Mouse (Mus musculus) frontal cortex, postnatal 10 days (tissue): ENCODE data around the gene Gse1.

Source experiments
- DNase-seq, 2 experiments: peaks; one replicate each; pipeline ENCODE4 v3.0.0; 2022; ENCODE audit warnings: low spot score in 2 of 2, mixed read lengths in 1 of 2

Gene Gse1

DNA sequence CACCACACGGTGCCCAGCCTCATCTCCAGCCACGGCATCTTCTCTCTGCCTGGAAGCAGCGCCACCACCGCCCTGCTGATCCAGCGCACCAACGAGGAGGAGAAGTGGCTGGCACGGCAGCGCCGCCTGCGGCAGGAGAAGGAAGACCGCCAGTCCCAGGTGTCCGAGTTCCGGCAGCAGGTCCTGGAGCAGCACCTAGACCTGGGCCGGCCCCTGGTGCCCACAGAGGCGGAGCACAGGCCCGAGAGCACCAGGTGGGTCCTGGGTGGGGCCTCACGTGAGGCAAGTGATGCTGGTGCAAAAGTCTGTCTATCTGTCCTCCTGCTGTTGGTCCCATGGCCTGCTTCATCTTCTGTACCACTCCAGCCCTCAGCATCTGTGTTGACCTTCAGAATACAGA is 340.9 kb downstream of the Gse1 start:
- DNase-seq = no peak

GRCm38 (mm10) chr8:120569939-120570715 is 341.9 kb downstream of the Gse1 start:
- DNase-seq = peak in 1 of 2 experiments; percentile 75

DNA sequence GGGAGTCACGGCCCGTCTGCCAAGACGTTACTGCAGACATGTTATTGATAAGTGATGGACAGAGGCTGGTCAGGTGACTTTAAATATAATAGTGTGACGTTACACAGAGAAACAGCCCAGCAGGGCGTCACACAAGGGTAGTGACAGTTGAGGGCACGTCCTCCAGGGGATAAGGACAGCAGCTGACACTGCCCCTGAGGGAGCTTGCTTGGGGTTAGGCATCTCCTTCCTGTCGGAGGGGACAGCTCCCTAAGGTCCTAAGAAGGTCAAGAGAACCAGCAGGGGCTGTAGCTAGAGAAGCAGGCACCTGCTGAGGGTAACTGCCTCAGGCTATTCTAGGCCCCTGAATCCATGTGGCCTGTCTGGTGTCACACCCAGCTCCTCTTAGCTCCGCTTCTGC is 343.3 kb downstream of the Gse1 start:
- DNase-seq = no peak

GRCm38 (mm10) chr8:120572534-120572933 is 344.3 kb downstream of the Gse1 start:
- no peak for DNase-seq

GRCm38 (mm10) chr8:120573866-120574265 is 345.6 kb downstream of the Gse1 start:
- DNase-seq = no peak

GRCm38 (mm10) chr8:120574941-120575340 is 346.7 kb downstream of the Gse1 start:
- DNase-seq = no peak

GRCm38 (mm10) chr8:120575801-120576200 is 347.5 kb downstream of the Gse1 start:
- no peak for DNase-seq

DNA sequence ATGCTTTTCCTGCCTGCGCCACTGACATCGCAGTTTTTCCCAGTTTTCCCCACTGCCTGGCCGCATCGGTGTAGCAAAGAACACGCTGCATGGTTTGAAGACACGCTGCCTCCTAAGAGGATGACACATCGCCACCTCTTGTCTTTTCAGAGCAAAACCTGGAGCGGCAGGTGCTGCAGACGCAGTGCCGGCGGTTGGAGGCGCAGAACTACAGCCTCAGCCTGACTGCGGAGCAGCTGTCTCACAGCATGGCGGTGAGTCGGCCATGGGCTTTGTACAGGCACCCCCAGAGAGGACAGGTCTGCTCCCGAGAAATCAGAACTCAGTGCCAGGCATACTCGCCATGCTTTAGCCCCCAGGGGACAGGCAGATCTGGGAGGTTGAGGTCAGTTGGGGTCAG is 349.6 kb downstream of the Gse1 start:
- no peak for DNase-seq

- DNase-seq = no peak
These were observed 352.2 kb downstream of the Gse1 start for GRCm38 (mm10) chr8:120580336-120581000.

DNA sequence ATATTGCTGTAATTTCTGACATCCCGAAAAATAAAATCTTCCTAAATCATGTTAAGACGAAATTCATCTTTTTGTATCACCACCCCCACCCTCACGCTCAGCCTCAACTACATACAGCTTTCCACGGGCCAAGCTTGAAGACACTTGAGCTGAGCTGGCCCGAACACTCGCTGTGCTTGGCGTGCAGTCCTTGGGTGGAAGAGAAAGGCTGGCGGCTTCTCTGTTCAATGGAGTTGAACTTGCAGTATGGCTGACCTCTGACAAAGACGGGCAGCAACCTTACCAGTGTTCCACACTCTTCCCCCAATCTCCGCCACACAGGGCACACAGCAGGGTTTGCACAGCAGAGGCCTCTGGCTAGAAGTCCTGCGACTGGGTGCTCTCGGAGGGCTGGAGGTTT is 353.1 kb downstream of the Gse1 start:
- DNase-seq = no peak

DNA sequence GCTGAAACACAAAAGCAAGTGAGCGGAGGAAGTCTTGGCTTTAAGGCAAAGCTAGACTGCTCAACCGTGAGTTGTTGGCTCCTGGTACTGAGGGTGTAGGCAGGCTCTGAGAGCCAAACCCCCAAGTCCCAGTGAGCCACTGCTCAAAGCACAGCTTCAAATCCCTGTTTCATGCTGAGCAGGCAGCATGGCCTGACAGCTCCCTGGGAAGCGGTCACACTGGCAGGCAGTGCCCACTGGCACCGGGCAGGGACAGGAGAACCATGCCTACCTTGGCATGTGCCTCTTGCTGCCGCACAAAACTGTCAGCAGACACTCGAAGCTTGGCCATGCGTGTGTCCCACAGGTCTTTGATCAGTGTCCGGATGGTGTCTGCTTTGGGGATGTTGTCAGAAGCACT is 353.6 kb downstream of the Gse1 start:
- DNase-seq = no peak

DNA sequence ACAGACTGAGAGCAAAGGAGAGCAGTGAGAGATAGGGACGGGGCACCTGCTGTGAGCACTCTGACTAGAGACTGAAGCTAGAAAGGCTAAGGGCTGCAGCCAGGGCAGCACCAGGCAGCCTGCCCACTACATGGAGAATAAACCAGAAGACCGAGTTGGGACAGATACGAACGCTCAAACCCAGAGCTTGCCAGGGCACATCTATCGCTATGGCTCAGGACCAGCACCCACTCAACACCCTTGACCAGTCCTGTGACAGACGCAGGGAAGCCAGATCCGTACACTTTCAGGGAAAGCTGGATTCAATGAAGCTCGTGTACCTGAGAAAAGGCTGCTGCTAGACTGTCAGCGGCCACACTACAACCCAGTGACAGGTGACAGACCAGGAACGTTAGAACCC is 357.3 kb downstream of the Gse1 start:
- DNase-seq = no peak

GRCm38 (mm10) chr8:120588908-120589771 is 360.9 kb downstream of the Gse1 start, which contains the start of gene Gins2:
Gene Gins2, minus strand, starts transcription at chr8:120589304.
- peak; percentile 99 for DNase-seq

DNA sequence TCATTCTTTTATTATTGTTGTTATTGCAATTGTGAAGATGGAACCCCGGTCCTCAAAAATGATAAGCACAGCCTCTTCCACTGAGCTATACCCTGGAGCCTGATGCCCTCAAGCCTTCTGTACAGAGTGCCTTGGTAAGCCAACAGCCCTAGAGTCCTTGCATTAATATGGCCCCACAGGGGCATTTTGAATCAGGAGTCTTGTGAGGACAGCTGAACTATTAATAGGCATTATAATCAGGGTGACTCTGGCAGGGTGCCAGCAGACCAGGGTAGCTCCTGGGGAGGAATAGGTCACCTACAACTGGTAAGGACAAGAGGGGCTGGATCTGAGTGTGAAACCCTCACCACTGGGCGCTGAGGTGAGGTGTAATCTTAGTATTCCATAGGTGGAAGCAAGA is 361.7 kb downstream of the Gse1 start:
- DNase-seq = no peak

DNA sequence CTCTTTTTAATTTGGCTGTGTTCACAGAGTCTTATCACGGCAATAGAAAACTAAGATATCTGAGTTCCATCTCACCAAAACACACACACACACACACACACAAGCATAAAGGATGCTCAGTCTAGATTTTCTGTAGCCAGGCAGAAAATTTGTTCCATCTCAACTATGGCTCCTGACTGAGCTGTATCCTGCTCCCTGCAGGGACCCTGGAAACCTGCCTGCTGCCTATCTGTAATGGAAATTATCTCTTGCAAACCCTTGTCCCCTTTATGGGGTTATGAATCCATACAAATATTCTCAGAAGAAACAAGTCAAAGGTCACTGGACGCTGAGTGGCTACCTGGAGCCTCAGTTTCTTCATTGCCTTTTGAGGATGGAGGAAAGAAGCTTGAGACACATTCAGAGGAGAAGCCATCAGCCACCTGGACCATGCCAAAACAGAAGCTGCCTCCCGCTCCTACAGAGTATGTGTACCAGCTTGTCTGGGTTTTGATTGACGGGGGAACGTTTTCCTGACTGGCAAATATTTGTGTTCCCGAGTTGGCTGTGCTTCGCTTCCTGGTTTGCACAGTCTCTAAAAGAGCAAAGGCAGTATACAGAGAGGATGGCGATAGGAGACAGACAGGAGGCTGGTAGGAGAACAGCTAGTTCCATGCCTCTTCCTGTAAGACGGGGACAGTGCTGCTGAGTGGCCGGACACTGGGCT is 363.5 kb downstream of the Gse1 start:
- no peak for DNase-seq

DNA sequence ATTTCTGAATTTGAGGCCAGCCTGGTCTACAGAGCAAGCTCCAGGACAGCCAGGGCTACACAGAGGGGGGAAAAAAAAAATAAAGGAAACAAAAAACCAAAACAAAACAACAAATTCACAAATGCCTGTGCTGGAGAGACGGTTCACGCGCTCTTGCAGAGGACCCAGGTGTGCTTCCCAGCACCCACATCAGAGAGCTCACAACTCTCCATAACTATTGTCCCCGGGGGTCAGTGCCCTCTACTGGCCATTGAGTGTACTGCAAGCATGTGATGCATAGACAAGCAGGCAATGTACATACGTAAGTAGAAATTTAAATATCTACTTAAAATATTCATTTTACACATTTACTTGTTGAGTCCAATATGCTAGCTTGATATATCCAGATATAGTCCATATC is 366.3 kb downstream of the Gse1 start:
- no peak for DNase-seq

DNA sequence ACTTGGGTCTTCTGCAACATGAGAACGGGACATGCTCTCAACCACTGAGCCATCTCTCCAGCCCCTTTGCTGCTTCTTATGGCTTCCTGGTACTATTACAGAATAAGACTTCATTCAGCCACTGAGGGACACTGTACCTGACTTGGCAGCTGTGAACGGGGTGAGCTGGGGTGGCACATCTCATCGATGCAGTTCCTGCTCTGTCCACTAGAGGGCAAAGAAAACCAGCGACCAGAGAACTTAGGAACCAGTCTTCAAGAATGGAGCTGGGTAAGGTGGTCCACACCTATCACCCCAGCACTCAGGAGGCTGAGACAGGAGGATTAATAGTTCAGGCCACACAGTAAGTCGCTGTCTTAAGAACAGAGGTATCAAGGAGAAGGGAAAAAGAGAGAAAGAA is 367.7 kb downstream of the Gse1 start:
- no peak for DNase-seq

GRCm38 (mm10) chr8:120598579-120598978 is 370.3 kb downstream of the Gse1 start:
- DNase-seq = peak; percentile 75 to 84

DNA sequence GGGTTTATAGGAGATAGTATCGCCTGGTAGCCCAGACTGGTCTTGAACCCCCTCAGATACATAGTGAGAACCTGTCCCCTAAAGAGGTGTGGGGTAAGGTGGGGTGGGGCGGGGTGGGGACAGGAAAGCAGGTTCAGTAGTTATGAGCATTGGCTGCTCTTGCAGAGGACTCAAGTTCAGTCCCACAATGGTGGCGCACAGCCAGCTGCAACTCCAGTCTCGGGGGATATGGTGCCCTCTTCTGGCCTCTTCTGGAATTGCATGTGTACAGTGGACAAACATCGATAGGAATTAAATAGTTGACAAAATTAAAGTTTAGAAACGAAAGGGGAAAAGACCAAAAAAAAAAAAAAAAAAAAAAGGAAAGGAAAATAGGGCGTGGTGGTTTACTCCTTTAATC is 371.2 kb downstream of the Gse1 start:
- peak in 1 of 2 experiments; percentile 73 for DNase-seq

DNA sequence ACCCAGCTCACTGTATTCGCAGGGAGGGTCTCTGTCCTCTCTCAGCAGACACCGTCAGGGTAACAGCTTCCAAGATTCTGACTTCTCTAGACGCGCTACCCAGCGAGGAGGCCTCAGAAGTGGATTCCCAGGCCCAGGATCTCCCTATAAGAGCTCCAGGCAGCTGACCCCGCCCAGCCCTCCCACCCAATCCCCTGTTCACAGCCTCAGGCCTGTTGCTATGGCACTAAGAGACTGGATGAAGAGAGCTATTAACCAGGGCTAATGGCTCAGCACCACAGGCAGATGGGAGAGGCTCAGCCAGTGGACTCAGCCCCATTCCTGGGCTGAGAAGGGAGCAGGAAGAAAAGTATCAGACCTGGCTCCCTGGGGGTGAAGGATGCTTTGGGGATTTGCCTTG is 374.4 kb downstream of the Gse1 start:
- DNase-seq = no peak

DNA sequence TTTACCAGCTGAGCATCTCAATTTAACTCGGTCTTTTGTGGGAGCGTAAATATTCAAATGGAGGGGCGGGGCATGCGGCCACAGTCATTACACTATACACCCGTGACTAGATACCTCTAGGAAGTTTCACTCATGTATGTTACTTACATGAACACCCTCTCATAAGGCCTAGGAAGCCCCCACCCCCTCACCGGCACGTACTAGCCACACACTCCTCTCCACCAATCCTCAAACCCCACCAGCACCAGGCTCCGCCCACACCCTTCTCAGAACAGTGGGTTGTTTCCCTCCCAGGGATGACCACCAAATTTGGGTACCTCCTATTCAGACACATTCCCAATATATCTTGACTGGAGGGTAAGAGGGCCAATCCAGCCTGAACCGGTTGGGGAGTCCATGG is 379.2 kb downstream of the Gse1 start:
- DNase-seq = no peak

GRCm38 (mm10) chr8:120607885-120608284 is 379.6 kb downstream of the Gse1 start:
- DNase-seq = peak in 1 of 2 experiments; percentile 70
